Mouse (Mus musculus) embryonic facial prominence, embryonic 12.5 days (tissue): ENCODE measurements around the gene Olr1. TPM values are rescaled to one million over a fixed set of nuclear protein-coding genes. Genes with fewer than 3 reads are reported as not detected.
"Not testable (repeated sequence)": the region's sequence is repeated elsewhere in the genome, so short reads cannot be mapped to it uniquely, and the experiment has no call there.

ENCODE experiments used
- ATAC-seq: fragments of 200-750 bp; cut with Nextera tagmentation; 2 replicates; pipeline ENCODE4 v1.8.0; 2017; ENCODE audit not compliant: insufficient number of reproducible peaks, insufficient read depth, low FRiP score, low TSS enrichment
- H3K27ac ChIP-seq: fragments of 300-500 bp; sonication (generic); 2 replicates; pipeline ENCODE4 v1.5.1; 2016; ENCODE audit warnings: mild to moderate bottlenecking
- H3K27me3 ChIP-seq: fragments of 300-500 bp; sonication (generic); 2 replicates; pipeline ENCODE4 v1.6.1; 2016; ENCODE audit warnings: mild to moderate bottlenecking, moderate library complexity
- H3K36me3 ChIP-seq: fragments of 300-500 bp; sonication (generic); 2 replicates; pipeline ENCODE4 v1.6.1; 2016; ENCODE audit warnings: mild to moderate bottlenecking
- H3K4me1 ChIP-seq: fragments of 300-500 bp; sonication (generic); 2 replicates; pipeline ENCODE4 v1.6.1; 2016
- H3K4me2 ChIP-seq: fragments of 300-500 bp; sonication (generic); replicated peaks from 2 replicates; pipeline ENCODE4 v1.6.1; 2016; ENCODE audit warnings: mild to moderate bottlenecking, moderate library complexity
- H3K4me3 ChIP-seq: fragments of 300-500 bp; sonication (generic); 2 replicates; pipeline ENCODE4 v1.5.1; 2016; ENCODE audit warnings: mild to moderate bottlenecking
- H3K9ac ChIP-seq: fragments of 300-500 bp; sonication (generic); 2 replicates; pipeline ENCODE4 v1.6.1; 2016; ENCODE audit warnings: mild to moderate bottlenecking, moderate library complexity
- H3K9me3 ChIP-seq: fragments of 300-500 bp; sonication (generic); 2 replicates; pipeline ENCODE4 v1.6.1; 2016; ENCODE audit warnings: mild to moderate bottlenecking, moderate library complexity
- WGBS: fragments of 180-500 bp; shearing (Covaris S2); methylation state at CpG from one replicate; pipeline ENCODE4 v1.1.7; 2016; 5-methylcytosine and 5-hydroxymethylcytosine counted together
- polyA plus RNA-seq: library from polyadenylated mRNA; unstranded; fragments of >200 nt; fragmentation: Nextera tagmentation; extraction: Ambion mirVana; gene quantifications from 2 replicates; pipeline ENCODE4 v1.2.1, GENCODE M21; 2016

Gene Olr1
- polyA plus RNA-seq, 1 experiment from 2014 or later, result 0.04 TPM

DNA sequence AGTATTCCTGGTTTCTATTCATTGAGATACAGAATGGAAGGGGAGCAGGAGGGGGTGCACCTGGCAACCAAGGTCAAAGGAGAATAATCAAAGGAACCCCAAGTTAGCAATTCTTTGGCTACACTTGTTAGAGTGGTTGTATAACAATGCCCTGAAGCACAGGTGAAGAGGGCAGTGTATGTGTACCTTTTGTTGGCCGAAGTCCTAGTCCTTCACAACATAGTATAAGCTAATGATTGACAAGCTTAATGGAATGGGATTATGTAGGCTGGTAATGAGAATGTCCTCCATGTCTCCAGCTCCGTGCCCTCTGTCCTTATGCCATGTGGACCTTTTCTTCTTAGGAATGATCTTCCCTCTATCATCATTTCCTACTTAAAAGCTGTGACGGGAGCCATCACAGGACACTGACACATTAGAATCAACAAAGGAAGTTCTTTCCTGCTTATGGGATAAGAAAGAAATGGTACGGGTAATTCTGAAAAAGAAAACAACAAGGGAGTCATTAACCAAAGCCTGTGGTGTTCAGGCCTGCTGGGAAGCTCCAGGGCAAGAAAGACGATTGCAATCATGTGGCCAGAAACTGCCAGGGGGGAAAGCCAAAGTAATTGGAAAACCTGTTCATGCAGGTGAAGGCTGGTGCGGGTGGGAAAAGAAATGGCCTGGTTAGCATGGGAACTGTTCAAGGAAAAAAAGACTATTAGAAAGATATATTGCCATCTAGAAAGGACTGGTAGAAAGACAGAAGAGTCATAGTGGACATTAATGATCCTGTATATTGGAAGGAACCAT, 3.4 kb upstream of the Olr1 start:
- 70% methylated on average over 6 of the region's 6 CpGs for WGBS
- no peak overlapping the region for H3K4me3 ChIP-seq
- H3K27ac ChIP-seq, result no peak overlapping the region
- H3K9ac ChIP-seq, result no peak overlapping the region
- no peaks in the 10 kb centered on the region for H3K27me3 ChIP-seq
- ATAC-seq, result no peak
- H3K4me1 ChIP-seq, result 0 out of 2 replicates have a peak, but pooled peaks cover 6% of the 10 kb centered on the region
- H3K9me3 ChIP-seq, result no peaks in the 10 kb centered on the region
- no peak overlapping the region for H3K4me2 ChIP-seq
- H3K36me3 ChIP-seq, result no peaks in the 10 kb centered on the region

GRCm38 (mm10) chr6:129503471-129503870, 3.5 kb downstream of the Olr1 start:
- H3K27me3 ChIP-seq, result no peaks in the 10 kb centered on the region
- no peak overlapping the region for H3K4me3 ChIP-seq
- 77% methylated on average over 2 of the region's 2 CpGs for WGBS
- no peaks in the 10 kb centered on the region for H3K4me1 ChIP-seq
- H3K27ac ChIP-seq, result no peak overlapping the region
- no peak for ATAC-seq
- H3K36me3 ChIP-seq, result no peaks in the 10 kb centered on the region
- no peak overlapping the region for H3K9ac ChIP-seq
- H3K4me2 ChIP-seq, result no peak overlapping the region
- H3K9me3 ChIP-seq, result 0 out of 2 replicates have a peak, but pooled peaks cover 3% of the 10 kb centered on the region

DNA sequence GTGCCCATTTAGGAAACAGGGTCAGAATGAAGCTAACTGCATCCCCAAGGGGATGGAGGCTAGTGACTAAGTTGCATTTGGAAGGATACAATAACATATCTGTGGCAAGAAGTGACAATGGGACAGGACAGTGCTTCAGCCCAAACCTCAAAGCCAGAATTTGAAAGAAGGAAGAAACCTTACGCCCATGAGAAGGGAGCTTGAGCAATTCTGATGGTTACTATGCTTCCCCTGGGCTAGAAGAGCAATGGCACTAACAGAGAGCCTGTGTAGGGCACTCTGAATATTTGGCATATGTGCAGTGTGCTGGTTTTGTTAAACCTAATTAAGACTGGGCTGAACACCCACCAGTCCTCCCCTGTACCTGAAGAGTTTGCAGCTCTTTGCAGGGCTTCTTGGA, 7.4 kb downstream of the Olr1 start:
- not testable (repeated sequence) for H3K36me3 ChIP-seq, H3K9ac ChIP-seq, H3K4me1 ChIP-seq, H3K27me3 ChIP-seq, H3K4me2 ChIP-seq, ATAC-seq, H3K9me3 ChIP-seq, H3K27ac ChIP-seq, H3K4me3 ChIP-seq
- 91% methylated on average over 1 of the region's 1 CpGs for WGBS

DNA sequence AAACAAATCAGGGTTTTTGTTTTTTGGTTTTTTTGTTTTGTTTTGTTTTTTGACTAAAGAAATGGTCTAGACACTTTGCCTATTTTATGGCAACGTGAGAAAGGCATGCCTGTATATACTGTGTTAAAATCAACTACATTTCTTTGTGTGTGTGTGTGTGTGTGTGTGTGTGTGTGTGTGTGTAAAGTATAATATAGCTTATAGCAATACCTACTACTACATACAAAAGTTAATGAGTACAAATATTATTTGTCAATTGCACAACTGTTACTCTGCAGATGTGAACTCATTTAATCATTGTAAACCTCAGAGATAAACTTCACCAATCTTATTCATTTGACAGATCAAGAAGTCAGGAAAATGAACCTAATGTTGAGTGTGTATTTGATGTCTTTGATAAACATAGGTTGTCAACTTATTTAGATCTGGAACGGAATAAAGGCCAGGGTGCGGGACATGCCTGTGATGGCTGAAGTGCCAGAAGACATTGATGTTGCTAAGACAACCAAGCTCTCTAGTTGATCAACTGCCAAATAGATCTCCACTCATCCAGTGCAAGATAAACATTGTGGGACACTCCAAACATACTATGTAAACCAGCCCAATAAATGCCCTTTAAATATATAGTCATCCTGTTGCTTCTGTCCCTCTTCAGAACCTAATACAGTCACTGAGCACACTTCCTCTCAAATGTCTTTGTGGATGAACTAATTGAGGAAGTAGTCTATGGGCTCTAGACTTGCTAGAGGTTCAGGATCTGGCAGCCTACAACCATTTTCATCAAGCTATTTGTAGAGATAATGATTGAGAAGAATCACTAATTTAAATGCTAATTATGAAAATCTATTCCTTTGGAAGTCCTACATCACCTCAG, 9.4 kb downstream of the Olr1 start:
- H3K4me3 ChIP-seq, result no peak overlapping the region
- no peaks in the 10 kb centered on the region for H3K9me3 ChIP-seq
- H3K36me3 ChIP-seq, result no peaks in the 10 kb centered on the region
- no peak for ATAC-seq
- no peak overlapping the region for H3K27ac ChIP-seq
- H3K4me2 ChIP-seq, result no peak overlapping the region
- H3K4me1 ChIP-seq, result no peaks in the 10 kb centered on the region
- 86% methylated on average over 3 of the region's 3 CpGs for WGBS
- H3K27me3 ChIP-seq, result no peaks in the 10 kb centered on the region
- no peak overlapping the region for H3K9ac ChIP-seq

DNA sequence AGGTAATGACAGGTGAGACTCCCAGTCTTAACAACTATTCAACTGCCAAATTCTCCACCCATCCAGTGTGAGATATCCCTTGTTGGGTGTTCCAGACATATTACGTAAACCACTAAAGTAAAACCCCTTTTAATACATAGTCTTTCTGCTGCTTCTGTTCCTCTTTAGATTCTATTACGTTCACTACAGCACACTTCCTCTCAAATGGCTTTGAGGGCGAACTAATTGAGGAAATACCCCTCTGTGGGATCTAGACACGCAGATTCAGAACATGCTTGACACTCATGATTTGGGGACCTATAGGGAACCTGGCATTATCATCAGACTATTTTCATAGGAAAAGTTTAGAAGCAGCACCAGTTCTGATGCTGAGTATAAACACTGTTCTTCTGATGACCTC, 12.0 kb downstream of the Olr1 start:
- H3K4me2 ChIP-seq, result no peak overlapping the region
- H3K9me3 ChIP-seq, result no peaks in the 10 kb centered on the region
- H3K36me3 ChIP-seq, result no peaks in the 10 kb centered on the region
- H3K9ac ChIP-seq, result no peak overlapping the region
- H3K27ac ChIP-seq, result no peak overlapping the region
- no peaks in the 10 kb centered on the region for H3K4me1 ChIP-seq
- no peak for ATAC-seq
- H3K27me3 ChIP-seq, result no peaks in the 10 kb centered on the region
- H3K4me3 ChIP-seq, result no peak overlapping the region
- WGBS, result 82% methylated on average over 4 of the region's 4 CpGs

DNA sequence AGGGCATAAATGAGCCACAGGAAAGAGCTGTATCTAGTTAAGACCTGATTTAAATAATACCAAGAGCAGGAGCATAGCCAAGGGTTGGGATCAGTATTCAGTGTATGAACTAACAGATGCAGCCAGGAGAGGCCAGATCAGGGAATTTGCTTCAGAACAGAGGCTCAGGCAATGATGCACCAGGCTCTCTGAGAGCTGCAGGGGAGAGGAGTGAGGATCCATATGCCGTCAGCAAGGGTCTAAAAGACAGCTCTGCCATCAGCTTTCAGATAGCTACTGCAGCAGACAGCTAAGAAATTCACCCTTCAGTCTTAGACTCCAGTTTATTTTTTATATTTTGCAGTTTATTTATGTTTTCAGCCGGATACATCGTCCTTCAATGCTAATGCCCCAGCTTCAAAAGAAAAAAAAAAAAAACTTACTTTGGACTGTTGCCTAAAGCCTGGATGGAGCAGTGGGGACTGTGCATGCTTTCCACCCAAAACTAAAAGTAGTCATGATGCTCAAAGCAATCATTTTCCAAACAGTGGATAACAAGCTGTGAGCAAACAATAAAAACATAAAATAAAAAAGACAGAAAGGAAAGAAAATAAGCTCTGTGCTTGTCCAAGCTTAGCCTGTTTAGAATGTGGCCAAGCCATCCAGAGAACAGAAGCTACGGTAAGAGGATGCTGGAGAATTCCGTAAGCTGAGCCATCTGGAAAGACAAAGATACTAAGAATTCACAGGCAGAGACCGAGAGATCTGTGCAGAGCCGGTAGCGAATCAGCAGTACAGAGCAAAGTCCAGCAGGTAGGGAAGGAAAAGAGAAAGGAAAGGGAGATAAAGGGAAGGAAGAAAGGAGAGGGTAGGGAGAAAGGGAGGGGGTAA, 26.6 kb downstream of the Olr1 start:
- H3K27me3 ChIP-seq, result no peaks in the 10 kb centered on the region
- H3K4me2 ChIP-seq, result no peak overlapping the region
- no peak for ATAC-seq
- H3K27ac ChIP-seq, result no peak overlapping the region
- no peaks in the 10 kb centered on the region for H3K4me1 ChIP-seq
- no peaks in the 10 kb centered on the region for H3K36me3 ChIP-seq
- WGBS, result 63% methylated on average over 8 of the region's 8 CpGs
- no peak overlapping the region for H3K9ac ChIP-seq
- no peaks in the 10 kb centered on the region for H3K9me3 ChIP-seq
- no peak overlapping the region for H3K4me3 ChIP-seq

DNA sequence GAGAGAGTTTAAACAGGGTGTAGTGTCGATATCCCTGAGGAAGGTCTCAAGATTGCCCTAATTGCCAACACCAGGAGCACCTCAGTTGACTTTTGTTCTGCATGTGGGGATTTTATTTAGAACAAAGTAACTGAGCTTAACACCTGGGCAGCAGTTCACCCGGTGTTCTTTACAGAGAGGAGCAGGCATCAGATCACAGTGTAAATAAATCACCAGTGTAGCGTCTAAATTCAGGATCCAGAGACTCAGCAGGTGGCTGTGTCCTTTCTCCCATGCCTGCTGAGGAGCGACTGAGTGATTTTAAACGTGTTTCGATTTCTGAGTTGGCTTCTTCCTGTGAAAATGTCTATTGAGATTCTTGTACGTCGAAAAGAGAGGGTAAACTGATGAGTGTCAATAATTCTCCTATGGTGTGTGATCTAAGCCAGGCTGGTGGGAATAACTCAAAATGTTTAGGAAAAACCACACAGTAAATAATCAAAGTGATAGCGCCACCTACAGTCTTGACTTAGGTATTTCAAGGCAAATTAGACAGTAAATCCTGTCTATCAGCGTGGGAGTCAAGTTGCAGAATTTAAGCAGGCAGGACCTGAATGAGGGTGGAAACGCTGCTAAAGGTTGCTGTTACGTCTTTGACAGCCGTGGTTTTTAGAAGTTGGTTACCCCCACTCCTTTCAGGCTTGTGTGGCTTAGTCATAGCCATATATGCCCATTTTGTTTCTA, 30.4 kb downstream of the Olr1 start:
- H3K4me2 ChIP-seq, result no peak overlapping the region
- H3K4me3 ChIP-seq, result no peak overlapping the region
- H3K27ac ChIP-seq, result no peak overlapping the region
- no peak for ATAC-seq
- no peaks in the 10 kb centered on the region for H3K27me3 ChIP-seq
- H3K36me3 ChIP-seq, result no peaks in the 10 kb centered on the region
- H3K9ac ChIP-seq, result no peak overlapping the region
- H3K9me3 ChIP-seq, result no peaks in the 10 kb centered on the region
- 33% methylated on average over 13 of the region's 13 CpGs for WGBS
- no peaks in the 10 kb centered on the region for H3K4me1 ChIP-seq

DNA sequence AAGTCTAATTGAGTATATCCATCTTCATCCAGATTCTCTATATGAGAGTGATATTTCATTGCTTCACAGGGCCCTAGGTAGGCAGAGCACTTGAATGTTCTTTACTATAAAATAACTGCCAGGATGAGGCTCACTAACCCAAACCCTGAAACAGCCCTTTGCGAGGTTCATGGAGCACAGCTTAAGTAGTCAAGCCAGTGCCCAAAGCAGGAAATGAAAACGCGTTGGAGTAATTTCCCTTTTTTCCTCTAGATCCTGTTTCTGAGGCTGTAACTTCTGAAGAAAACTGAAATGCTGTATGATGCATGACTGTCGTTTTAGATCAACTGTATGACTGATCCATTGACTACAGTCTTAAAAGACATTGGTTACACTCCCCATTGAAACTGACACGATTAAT, 34.3 kb downstream of the Olr1 start:
- H3K27me3 ChIP-seq, result no peaks in the 10 kb centered on the region
- no peak overlapping the region for H3K4me2 ChIP-seq
- WGBS, result 74% methylated on average over 5 of the region's 5 CpGs
- no peaks in the 10 kb centered on the region for H3K9me3 ChIP-seq
- H3K36me3 ChIP-seq, result no peaks in the 10 kb centered on the region
- no peak overlapping the region for H3K4me3 ChIP-seq
- no peak for ATAC-seq
- no peak overlapping the region for H3K27ac ChIP-seq
- no peak overlapping the region for H3K9ac ChIP-seq
- no peaks in the 10 kb centered on the region for H3K4me1 ChIP-seq

- WGBS, result 90% methylated on average over 6 of the region's 6 CpGs
- H3K9me3 ChIP-seq, result no peaks in the 10 kb centered on the region
- no peak for ATAC-seq
- no peak overlapping the region for H3K9ac ChIP-seq
- no peaks in the 10 kb centered on the region for H3K4me1 ChIP-seq
- H3K4me2 ChIP-seq, result no peak overlapping the region
- no peaks in the 10 kb centered on the region for H3K36me3 ChIP-seq
- no peaks in the 10 kb centered on the region for H3K27me3 ChIP-seq
- no peak overlapping the region for H3K27ac ChIP-seq
- H3K4me3 ChIP-seq, result no peak overlapping the region
These were observed 35.6 kb downstream of the Olr1 start for GRCm38 (mm10) chr6:129471386-129471785.

GRCm38 (mm10) chr6:129451411-129452039, 55.4 kb downstream of the Olr1 start, which contains the start of gene Clec1a:
Clec1a (minus strand) TSS chr6:129452000.
- ATAC-seq, result no peak
- H3K9ac ChIP-seq, result no peak within 1 kb of the TSS
- 59% methylated on average over 13 of the region's 13 CpGs for WGBS
- H3K9me3 ChIP-seq, result no peaks in the 10 kb centered on the region
- H3K4me2 ChIP-seq, result no peak within 1 kb of the TSS
- no peaks in the 10 kb centered on the region for H3K27me3 ChIP-seq
- H3K4me3 ChIP-seq, result no peak within 1 kb of the TSS
- no peaks in the 10 kb centered on the region for H3K4me1 ChIP-seq
- H3K36me3 ChIP-seq, result no peaks in the 10 kb centered on the region
- no peak within 1 kb of the TSS for H3K27ac ChIP-seq
